Mouse (Mus musculus): Measurements from ENCODE around the gene Usp3.

Usp3 gene

DNA sequence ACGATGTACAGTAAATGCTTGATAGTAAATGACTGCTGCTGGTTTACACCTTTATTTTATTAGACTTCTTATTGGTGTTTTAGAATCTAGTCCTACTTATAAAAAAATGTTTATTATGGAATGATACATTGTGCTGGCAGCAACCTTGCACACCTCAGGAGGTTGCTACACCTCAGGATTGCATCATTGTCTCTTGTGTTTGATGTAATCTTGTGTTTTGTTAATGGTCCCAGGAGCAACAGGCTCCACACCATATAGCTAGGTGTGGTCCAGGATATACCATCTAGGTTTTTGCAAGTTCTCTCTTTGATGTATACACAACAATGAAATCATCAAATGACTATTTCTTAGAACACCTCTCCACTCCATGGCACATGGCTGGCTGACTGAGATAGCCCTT, 11.0 kb upstream of the Usp3 start:
- DNase-seq (ENCODE audit: extremely low spot score) = no peak

DNA sequence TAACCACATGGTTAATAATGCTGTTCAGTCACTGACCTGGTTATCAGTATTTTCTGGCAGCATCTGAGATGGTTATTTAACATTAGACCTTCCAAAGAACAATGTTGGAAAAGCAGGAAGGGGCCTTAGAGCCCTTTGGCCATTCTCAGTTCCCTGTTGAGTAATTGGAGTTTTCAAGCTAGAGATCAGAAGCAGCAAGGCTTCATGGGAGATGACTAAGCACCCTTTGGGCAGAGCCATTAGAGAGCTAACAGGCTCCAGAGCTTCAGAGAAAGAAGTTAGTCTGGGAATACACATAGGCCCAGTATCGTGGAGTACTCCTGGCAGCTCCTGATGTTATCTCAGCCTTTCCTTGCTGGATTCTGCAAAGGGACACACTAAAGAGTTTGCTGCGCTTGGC, 8.1 kb upstream of the Usp3 start:
- DNase-seq (ENCODE audit: extremely low spot score) = no peak

DNA sequence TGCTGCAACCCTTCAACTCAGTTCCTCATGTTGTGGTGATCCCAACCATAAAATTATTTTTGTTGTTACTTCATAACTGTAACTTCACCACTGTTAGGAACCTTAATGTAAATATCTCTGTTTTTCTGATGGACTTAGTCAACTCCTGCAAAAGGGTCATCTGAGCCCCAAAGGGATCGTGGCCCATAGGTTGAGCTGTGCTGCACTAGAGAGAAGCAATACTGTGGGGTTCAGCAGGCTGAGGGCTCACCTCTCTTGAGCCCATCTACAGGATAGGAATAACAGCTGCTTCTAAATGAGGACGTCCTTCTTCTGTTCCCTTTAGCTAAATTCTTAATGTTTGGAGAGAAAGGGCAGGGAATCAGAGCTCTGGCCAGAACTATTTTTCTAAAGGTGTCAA, 7.6 kb upstream of the Usp3 start:
- no peak for DNase-seq (ENCODE audit: extremely low spot score)

DNA sequence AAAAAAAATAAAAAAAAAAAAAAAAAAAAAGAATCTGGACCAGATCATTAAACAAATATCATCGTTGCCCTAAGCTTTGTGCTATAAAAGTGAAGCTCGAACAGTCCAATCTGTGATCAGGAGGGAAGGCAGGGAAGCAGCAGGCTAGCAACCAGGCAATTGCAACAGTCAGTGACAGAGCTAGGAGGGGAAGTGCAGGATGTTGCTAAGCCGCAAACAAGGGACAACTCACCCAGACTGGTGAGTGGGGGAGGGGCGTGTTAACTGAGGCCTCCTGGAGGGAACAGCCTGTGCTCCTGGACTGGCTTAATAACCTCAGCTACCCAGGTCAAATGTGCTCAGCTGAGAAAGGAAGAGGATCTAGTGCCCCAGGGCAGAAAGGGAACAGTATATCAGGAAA, 6.6 kb upstream of the Usp3 start:
- peak; percentile 69 for DNase-seq (ENCODE audit: extremely low spot score)

DNA sequence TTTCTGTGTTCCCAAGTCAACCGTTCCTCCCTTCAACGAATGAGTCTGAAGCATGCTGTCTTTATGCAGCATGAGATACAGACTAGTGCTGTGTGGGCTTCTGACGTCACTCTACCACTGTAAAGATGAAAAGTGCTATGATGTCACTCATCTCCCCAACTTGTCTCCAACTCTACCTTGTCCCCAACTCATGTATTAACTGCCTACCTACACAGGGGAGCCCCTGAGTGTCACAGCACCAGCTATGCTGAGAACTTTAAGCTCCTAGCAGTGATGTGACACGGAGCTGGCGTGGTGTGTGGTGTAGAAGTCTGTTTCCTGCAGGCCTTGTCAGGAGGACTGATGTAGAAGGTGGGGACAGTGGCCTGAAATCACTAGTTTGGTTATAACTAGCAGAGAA, 5.7 kb upstream of the Usp3 start:
- DNase-seq (ENCODE audit: extremely low spot score) = no peak

DNA sequence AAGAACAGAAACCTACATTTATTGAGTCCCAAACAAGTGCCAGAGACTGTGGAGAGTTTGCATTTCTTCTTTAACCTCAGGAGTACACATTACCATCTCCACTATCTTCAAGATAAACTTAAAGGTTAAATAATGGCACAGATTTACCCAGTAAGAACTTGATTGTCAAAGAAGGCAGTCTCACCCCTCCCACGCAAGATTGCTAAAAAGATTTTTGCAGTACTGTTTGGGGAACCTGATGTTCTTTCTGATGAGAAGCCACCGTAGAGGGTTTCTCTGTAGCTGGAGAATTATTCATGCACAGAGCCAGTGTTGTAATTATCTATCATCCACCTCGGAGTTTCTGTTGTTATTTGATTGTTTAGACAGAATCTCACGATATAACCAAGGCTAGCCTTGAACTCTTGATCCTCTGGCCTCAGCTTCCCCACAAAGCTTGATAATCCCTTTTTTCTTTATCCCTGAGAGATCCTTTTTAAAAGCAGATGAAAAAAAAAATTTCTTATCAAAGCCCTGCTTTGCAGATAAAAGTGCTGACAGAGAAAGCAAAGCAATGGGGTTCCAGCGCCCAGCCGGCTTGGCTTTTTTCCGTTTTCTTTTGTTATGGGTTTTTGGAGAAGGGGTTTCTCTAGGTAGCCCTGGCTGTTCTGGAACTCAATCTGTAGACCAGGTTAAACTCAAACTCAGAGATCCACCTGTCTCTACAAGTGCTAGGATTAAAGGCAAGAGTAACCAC, 4.7 kb upstream of the Usp3 start:
- DNase-seq (ENCODE audit: extremely low spot score) = no peak

DNA sequence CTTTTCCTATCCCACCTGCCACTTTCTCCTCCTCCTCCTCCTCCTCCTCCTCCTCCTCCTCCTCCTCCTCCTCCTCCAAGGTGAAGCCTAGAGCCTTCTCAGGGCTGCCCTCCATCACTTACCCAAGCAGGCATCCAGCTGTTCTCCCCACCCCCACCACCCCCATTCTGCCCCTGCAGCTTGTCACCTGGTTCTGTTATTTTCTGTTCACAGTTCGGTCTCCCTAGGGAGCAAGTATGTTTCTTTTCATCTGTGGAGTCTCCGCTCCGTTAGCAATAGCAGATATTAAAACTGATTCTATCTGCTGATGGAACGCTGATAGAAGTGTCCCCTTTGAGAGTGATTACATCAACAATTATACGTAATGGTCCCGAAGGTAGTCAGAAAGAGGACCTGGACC, 4.1 kb upstream of the Usp3 start:
- no peak for DNase-seq (ENCODE audit: extremely low spot score)

DNA sequence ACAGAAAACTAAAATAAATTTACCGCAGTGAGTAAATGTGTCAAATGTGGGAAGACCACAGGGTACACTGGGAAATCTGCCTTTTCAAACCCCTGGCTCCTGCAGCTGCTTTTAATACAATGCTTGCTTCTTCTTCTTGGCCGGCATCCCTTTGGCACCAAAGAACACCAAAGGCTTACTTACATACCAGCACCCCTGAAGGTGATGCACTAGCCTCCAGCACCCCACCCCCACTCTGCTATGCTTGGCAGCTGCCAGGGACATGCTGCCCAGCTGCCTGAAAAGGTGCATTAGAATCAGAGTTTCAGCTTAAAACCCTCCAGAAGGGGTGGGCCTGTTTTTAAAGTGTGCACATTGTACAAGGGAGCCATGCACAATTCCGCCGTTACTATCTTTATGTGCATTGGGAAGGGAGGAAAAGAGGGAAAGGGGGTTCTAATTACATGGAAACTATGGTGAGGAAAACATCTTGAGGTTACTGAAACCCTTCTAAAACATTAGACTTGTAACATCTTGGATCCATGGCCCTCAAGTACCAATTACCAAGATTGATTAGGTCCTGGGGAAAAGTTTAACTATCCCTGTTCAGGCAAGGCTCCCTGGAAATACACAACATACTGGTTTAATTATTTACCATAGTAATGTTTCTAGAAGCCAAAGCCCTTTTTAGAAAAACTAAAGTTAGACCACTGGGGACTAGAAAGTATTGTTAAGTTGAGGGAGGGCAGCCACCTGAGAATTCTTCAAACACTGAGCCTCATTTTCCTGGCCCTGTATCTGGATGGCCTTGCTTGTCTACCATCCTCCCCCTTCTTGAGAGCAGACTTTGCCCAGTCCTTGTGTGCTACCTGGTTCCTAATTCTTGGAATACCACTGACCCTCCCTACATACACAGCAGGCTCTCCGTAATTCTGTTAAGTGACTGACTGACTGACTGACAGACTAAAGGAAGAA, 3.1 kb upstream of the Usp3 start:
- DNase-seq (ENCODE audit: extremely low spot score) = no peak

DNA sequence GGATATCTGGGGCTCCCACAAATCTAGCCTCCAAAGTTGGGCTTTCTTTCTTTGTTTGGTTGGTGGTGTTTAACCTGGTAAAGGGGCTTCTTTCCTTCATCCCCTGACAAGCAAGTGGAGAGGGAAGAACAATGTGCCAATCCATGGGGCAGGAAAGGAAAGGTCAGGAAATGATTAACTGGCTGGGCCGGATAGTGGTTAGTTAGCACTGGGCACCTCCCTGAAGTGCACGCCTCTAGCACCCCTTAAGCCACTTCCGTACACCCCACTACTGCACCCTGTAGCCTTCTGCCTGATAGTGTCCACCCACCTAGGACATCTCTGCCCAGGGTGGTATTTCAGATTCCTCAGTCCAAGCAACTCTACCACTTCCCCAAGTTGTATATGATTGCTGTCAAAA, 1.1 kb upstream of the Usp3 start:
- DNase-seq (ENCODE audit: extremely low spot score) = no peak

DNA sequence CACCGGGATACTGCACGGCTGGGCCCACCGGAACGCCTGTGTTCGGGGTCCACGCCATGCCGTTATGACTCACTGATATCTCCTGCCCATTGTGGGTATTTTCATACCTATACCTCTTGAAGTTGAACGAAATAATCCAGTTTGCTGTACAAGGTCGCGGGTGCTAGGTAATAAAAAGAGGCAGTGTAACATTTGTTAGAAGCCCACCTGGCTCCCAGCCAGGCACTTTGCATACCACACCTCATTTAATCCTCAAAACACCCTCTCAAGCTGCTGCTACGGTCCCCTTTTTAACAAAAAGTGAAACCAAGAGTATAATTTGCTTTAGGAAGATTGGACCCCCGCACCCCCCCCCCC, 649 bp upstream of the Usp3 start:
- DNase-seq (ENCODE audit: extremely low spot score) = no peak

DNA sequence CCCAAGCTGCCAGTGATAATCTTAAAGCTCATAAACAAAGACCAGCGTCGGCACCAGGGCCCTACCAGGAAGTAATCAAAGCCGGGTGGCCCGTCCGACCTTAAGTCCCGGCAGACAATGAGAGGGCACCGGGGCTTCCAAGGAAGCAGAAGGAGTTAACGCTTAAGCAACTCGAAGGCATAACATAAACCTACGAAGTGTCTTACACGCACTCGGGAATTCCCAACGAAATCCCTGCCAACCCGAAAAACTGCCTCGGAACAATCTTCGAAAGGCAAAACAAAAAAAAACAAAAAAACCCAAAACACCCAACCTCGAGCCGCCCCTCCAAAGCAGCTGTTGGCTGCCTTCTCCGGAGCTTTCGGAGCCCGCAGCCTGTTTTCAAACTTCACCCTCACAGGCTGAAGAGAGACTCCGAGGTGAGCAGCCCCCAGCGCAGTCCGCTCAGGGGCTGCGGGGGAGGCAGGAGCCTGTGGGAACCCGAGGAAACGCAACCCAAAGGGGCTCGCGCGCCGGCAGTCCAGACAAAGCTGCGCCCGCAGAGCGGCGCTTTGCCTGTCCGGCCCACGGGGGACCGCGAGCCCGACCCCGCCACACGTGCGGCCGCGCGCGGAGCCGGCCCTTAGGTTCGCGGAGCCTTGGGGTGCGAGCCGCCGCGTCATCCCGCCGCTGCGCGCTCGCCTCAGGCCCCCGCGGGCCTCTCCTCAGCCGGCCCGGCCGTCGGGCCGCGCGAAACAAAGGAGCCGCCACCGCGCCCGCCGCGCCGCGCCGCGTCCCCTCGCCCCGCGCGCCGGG, 894 bp downstream of the Usp3 start:
- peak; percentile 54 for DNase-seq (ENCODE audit: extremely low spot score)

DNA sequence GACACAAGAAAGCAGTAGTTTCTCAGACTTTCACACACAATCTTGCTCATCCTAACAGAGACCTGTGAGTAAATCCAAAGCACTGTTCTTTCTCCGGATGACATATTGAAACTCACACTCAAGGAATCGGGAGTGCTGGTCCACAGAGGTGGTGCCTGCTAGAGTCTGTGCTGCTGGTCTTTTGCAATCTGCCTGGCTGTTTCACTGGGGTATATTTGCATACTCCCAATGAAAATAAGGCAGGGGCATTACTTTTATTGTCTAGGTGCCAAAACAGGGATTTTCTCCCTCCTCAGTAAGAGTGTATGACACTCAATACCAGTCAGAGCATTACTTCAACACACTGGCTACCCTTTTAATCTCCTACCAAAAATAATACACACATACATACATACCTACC, 2.9 kb downstream of the Usp3 start:
- DNase-seq (ENCODE audit: extremely low spot score) = no peak

DNA sequence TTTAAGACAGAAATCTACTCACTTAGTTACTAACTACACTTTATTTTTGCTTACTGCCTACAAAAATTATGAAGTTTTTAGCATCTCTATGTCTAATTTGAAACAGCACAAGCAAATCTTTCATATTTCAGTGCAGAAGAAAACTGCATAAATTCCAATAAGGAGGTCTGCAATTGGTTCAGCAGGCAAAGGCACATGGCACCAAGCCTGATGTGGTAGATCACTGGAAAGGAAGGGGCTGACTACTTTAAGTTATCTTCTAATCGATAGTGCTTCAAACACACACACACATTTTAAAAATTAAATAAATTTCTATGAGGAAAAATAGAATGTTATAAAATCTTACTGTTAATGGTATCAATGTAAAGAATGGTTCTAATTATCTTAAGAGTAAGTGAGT, 5.9 kb downstream of the Usp3 start:
- no peak for DNase-seq (ENCODE audit: extremely low spot score)

DNA sequence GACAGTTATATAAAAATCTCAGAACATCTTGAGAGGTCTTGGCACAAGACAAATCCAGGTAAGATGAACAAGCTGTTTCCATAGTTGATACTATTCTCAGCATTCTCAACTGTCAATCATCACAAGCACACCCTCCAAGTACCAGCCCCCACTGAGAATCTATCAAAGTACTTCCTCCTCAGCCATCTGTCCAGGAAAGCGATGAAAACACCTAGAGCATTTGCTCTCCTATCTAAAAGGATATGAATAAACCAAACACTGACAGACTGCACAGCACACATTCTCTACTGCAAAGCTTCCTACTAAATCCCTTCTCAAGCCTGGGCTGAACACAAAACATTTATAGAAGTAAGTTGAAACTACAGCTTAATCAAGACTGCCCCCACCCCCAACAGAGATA, 6.4 kb downstream of the Usp3 start:
- no peak for DNase-seq (ENCODE audit: extremely low spot score)

DNA sequence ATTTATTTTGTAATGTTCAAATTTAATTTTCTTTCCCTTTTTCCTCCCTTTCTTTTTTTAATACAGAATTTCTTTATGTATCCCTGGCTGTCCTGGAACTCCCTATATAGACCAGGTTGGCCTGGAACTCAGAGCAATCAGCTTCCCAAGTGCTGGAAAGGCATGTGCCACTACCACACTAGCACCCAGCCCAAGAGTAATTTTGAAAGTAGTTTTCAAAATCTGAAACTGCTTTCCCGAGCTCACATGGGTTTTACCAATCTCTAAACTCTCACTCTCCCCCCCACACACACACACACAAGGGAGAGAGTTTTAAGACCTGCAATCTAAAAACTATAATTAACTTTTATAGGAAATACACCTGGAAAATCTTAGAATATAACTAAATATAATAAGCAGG, 7.8 kb downstream of the Usp3 start:
- DNase-seq (ENCODE audit: extremely low spot score) = no peak

DNA sequence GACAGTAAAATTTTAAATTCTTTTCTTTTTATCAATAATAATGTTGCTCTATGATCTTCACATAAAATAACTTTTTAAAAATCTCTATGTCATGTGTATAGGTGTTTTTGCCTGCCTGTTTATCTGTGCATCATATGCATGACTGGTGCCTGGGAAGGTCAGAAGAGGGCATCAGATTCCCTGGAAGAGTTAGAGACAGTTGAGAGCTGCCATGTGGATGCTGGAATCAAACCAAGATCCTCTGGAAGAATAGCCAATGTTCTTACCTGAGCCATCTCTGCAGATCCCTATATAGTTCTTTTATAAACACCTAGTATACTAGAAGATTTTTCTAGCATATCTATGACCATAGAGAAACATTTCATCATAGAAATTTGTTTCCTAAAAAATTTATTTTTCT, 8.8 kb downstream of the Usp3 start:
- DNase-seq (ENCODE audit: extremely low spot score) = no peak

DNA sequence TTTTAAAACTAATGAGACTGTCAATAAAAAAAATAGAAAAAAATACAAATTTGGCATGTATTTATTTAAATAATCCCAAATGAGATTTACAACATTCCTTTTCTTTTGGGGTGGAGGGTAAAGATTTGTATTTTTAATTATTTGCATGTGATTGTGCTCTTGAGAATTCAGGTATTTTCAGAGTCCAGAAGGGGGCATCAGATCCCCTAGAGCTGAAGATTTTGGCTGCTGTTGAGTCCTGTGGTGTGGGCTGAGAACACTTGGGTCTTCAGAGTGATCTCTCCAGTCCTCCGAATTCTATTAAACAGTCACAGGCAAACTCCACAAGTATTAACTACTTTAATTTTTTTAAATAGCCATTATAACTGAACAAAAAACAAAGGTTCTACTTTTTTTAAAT, 9.7 kb downstream of the Usp3 start:
- DNase-seq (ENCODE audit: extremely low spot score) = no peak

DNA sequence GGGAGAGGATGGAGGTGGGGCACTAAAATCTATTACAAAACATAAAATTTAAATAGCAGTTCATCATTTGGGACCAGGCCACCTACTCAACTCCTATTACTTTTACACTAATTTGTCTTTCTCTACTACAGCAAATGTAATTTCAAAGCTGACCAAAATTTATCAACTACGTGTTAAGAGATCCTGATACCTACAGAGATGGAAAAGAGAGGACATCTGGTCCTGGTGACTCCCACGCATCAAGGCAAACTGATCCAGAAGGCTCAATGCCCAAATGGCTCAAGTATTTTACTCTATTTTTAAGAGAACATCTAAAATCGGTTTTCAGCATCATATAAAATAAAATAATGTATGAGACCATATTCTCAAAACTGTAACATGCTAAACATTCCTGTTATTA, 11.2 kb downstream of the Usp3 start:
- DNase-seq (ENCODE audit: extremely low spot score) = no peak

DNA sequence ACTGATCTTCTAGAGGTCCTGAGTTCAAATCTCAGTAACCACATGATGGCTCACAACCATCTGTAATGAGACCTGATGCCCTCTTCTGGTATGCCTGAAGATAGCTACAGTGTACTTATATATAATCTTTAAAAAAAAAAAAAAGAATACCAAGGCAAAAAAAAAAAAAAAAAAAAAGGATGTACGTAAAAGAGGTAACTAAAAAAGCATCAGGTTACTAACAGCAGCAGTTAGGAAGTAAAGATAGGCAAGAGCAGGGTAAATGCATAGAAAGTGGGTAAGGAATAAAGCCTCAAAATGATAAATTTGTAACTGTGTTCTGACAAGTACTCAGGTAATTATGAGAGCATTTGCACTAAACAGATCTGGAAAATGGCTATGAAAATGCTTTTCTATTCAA, 12.2 kb downstream of the Usp3 start:
- no peak for DNase-seq (ENCODE audit: extremely low spot score)

DNA sequence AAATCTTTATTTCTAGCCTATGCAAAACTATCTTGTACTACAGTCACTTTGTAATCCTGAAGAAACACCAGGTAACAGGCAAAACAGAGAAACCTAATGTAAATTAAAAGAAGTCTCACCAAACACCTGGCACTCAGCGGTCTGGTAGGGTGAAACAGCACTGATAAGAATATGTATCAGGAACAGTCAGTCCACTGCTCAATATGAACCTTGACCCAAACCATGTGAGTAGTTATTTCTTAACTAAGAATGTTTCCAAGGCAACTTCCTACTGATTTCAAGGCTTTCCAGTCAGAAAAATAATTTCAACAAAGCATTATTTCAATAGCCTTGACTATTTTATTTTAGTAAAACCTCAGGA, 17.1 kb downstream of the Usp3 start:
- no peak for DNase-seq (ENCODE audit: extremely low spot score)

DNA sequence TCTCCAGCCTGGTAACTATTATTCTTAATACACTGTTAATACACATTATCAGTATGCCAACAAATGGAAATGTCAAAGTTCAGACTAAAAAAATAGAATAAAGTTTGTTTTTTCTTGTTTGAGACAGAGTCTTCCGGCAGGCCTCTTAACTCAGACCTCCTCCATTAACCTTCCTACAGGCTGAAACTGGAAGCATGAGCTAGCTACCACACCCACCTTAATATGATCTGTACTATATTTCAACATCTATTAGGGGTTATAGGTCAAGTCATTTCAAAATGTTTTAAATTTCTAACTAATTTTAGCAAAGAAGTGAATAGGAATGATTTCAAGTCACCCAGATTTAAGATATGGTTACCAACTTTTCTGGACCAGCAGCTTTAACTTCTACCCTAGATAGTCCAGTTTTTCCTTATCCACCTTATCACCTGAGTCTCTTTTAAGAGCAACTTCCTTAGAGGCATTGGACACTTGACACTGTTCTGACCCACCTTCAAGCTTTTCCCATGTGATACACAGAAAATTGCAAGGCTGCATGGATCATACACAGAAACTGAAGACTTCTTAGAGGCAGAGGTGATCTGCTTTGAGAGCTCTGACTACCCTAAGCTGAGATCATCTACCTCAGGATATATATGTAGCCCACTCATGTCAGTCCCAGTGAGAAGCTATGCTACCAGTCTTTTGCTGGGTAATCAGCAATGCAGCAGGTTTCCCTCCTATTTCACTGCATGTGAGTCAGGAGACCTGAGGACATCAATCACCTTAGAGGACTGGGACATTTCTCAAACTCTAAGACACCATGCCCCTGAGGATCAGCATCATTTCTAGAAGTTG, 17.7 kb downstream of the Usp3 start:
- no peak for DNase-seq (ENCODE audit: extremely low spot score)
